Mouse (Mus musculus) heart, embryonic 10.5 days (tissue): Measurements from ENCODE around the gene Rint1. TPM values are rescaled to one million over a fixed set of nuclear protein-coding genes. Genes with fewer than 3 reads are reported as not detected.

Source experiments
- DNase-seq: peaks from one replicate; pipeline ENCODE4 v3.0.0-alpha.2; 2017; ENCODE audit warnings: low spot score
- H3K27ac ChIP-seq: fragments of 300-500 bp; sonication (generic); 2 replicates; pipeline ENCODE4 v1.5.1; 2016; ENCODE audit warnings: mild to moderate bottlenecking
- H3K27me3 ChIP-seq: fragments of 300-500 bp; sonication (generic); 2 replicates; pipeline ENCODE4 v1.6.1; 2016; ENCODE audit warnings: mild to moderate bottlenecking; ENCODE audit not compliant: poor library complexity, insufficient read depth, severe bottlenecking
- H3K36me3 ChIP-seq: fragments of 300-500 bp; sonication (generic); 2 replicates; pipeline ENCODE4 v1.6.1; 2016; ENCODE audit warnings: mild to moderate bottlenecking, moderate library complexity
- H3K4me1 ChIP-seq: fragments of 300-500 bp; sonication (generic); 2 replicates; pipeline ENCODE4 v1.6.1; 2016; ENCODE audit warnings: mild to moderate bottlenecking
- H3K4me3 ChIP-seq: fragments of 300-500 bp; sonication (generic); 2 replicates; pipeline ENCODE4 v1.5.1; 2016; ENCODE audit warnings: mild to moderate bottlenecking, moderate library complexity
- H3K9me3 ChIP-seq: fragments of 300-500 bp; sonication (generic); 2 replicates; pipeline ENCODE4 v1.6.1; 2016; ENCODE audit warnings: mild to moderate bottlenecking, moderate library complexity
- whole genome bisulfite sequencing: fragments of 180-500 bp; shearing (Covaris S2); methylation state at CpG from one replicate; pipeline ENCODE4 v1.1.7; 2016; 5-methylcytosine and 5-hydroxymethylcytosine counted together
- polyA plus RNA-seq: library from polyadenylated mRNA; unstranded; fragments of >200 nt; fragmentation: Nextera tagmentation; extraction: Ambion mirVana; gene quantifications from 2 replicates; pipeline ENCODE4 v1.2.1, GENCODE M21; 2016

Gene Rint1
- 31.6 and 33.2 TPM in 2 replicates for polyA plus RNA-seq

- DNase-seq = peak; percentile 97
- WGBS = 3% methylated on average over 47 of the region's 47 CpGs
- H3K4me3 ChIP-seq = peak within 1 kb of the TSS; percentile 99
These were observed at the start of gene Rint1 for GRCm38 (mm10) chr5:23787536-23788389. TSS of gene Rint1 (plus strand) at chr5:23787711.

GRCm38 (mm10) chr5:23743261-23743660, 44.2 kb upstream of the Rint1 start:
- H3K36me3 ChIP-seq = peaks cover 85% of the 10 kb centered on the region
- no peaks in the 10 kb centered on the region for H3K27me3 ChIP-seq
- H3K9me3 ChIP-seq = no peaks in the 10 kb centered on the region
- peaks cover 10% of the 10 kb centered on the region for H3K4me1 ChIP-seq
- WGBS = 96% methylated on average over 12 of the region's 12 CpGs
- no peak for DNase-seq
- H3K4me3 ChIP-seq = no peak overlapping the region
- H3K27ac ChIP-seq = no peak overlapping the region

More at GRCm38 (mm10) chr5:23787536-23788389, at the start of gene Rint1:
- Histone ChIP-seq H3K36me3 (peaks cover 19% of the 10 kb centered on the region), H3K4me1 (peaks cover 14% of the 10 kb centered on the region), H3K27ac (peak within 1 kb of the TSS; percentile 93), H3K27me3 (no peaks in the 10 kb centered on the region), H3K9me3 (no peaks in the 10 kb centered on the region)

- Histone ChIP-seq H3K36me3 (peaks cover 66% of the 10 kb centered on the region), H3K27me3 (no peaks in the 10 kb centered on the region), H3K27ac (no peak overlapping the region), H3K4me3 (no peak overlapping the region), H3K4me1 (no peaks in the 10 kb centered on the region), H3K9me3 (no peaks in the 10 kb centered on the region)
- DNase-seq = peak; percentile 24
- 62% methylated on average over 2 of the region's 2 CpGs for WGBS
These were observed 37.6 kb upstream of the Rint1 start for GRCm38 (mm10) chr5:23749882-23750281.

- H3K9me3 ChIP-seq = no peaks in the 10 kb centered on the region
- H3K4me1 ChIP-seq = no peaks in the 10 kb centered on the region
- H3K27me3 ChIP-seq = no peaks in the 10 kb centered on the region
- no peak overlapping the region for H3K4me3 ChIP-seq
- H3K36me3 ChIP-seq = peaks cover 75% of the 10 kb centered on the region
- H3K27ac ChIP-seq = no peak overlapping the region
- DNase-seq = no peak
- 96% methylated on average over 9 of the region's 9 CpGs for WGBS
These were observed 31.9 kb upstream of the Rint1 start for GRCm38 (mm10) chr5:23755591-23755990.

GRCm38 (mm10) chr5:23756368-23756767, 31.1 kb upstream of the Rint1 start:
- Histone ChIP-seq H3K27ac (no peak overlapping the region), H3K9me3 (no peaks in the 10 kb centered on the region), H3K4me1 (no peaks in the 10 kb centered on the region), H3K4me3 (no peak overlapping the region), H3K36me3 (peaks cover 73% of the 10 kb centered on the region), H3K27me3 (no peaks in the 10 kb centered on the region)
- WGBS = 91% methylated on average over 4 of the region's 4 CpGs
- peak; percentile 33 for DNase-seq

- 55% methylated on average over 2 of the region's 2 CpGs for WGBS
- Histone ChIP-seq H3K9me3 (no peaks in the 10 kb centered on the region), H3K27me3 (no peaks in the 10 kb centered on the region), H3K36me3 (peaks cover 75% of the 10 kb centered on the region), H3K4me3 (no peak overlapping the region), H3K4me1 (no peaks in the 10 kb centered on the region), H3K27ac (no peak overlapping the region)
- DNase-seq = peak; percentile 79
These were observed 28.9 kb upstream of the Rint1 start for GRCm38 (mm10) chr5:23758633-23759032.

GRCm38 (mm10) chr5:23762531-23762930, 25.0 kb upstream of the Rint1 start:
- Histone ChIP-seq H3K27me3 (no peaks in the 10 kb centered on the region), H3K36me3 (peaks cover 75% of the 10 kb centered on the region), H3K9me3 (no peaks in the 10 kb centered on the region), H3K4me1 (no peaks in the 10 kb centered on the region), H3K27ac (no peak overlapping the region), H3K4me3 (no peak overlapping the region)
- 92% methylated on average over 6 of the region's 6 CpGs for WGBS
- DNase-seq = no peak

- Histone ChIP-seq H3K4me1 (no peaks in the 10 kb centered on the region), H3K9me3 (no peaks in the 10 kb centered on the region), H3K36me3 (peaks cover 73% of the 10 kb centered on the region), H3K27me3 (no peaks in the 10 kb centered on the region), H3K4me3 (no peak overlapping the region), H3K27ac (no peak overlapping the region)
- no peak for DNase-seq
- 91% methylated on average over 5 of the region's 5 CpGs for WGBS
These were observed 23.0 kb upstream of the Rint1 start for GRCm38 (mm10) chr5:23764557-23764956.

GRCm38 (mm10) chr5:23771105-23771504, 16.4 kb upstream of the Rint1 start:
- Histone ChIP-seq H3K4me3 (no peak overlapping the region), H3K36me3 (peaks cover 61% of the 10 kb centered on the region), H3K27me3 (no peaks in the 10 kb centered on the region), H3K9me3 (no peaks in the 10 kb centered on the region), H3K4me1 (no peaks in the 10 kb centered on the region), H3K27ac (no peak overlapping the region)
- peak; percentile 84 for DNase-seq
- WGBS = 64% methylated on average over 8 of the region's 8 CpGs

GRCm38 (mm10) chr5:23774186-23774585, 13.3 kb upstream of the Rint1 start:
- Histone ChIP-seq H3K4me3 (no peak overlapping the region), H3K27ac (no peak overlapping the region), H3K27me3 (no peaks in the 10 kb centered on the region), H3K36me3 (peaks cover 52% of the 10 kb centered on the region), H3K9me3 (no peaks in the 10 kb centered on the region), H3K4me1 (no peaks in the 10 kb centered on the region)
- WGBS = 70% methylated on average over 6 of the region's 6 CpGs
- no peak for DNase-seq

GRCm38 (mm10) chr5:23780516-23780915, 7.0 kb upstream of the Rint1 start:
- Histone ChIP-seq H3K9me3 (no peaks in the 10 kb centered on the region), H3K27ac (no peak overlapping the region), H3K27me3 (no peaks in the 10 kb centered on the region), H3K4me1 (peaks cover 15% of the 10 kb centered on the region), H3K4me3 (no peak overlapping the region), H3K36me3 (peaks cover 22% of the 10 kb centered on the region)
- 82% methylated on average over 4 of the region's 4 CpGs for WGBS
- DNase-seq = no peak

GRCm38 (mm10) chr5:23781172-23781571, 6.3 kb upstream of the Rint1 start:
- no peak overlapping the region for H3K4me3 ChIP-seq
- H3K9me3 ChIP-seq = no peaks in the 10 kb centered on the region
- 62% methylated on average over 4 of the region's 4 CpGs for WGBS
- H3K27ac ChIP-seq = no peak overlapping the region
- peaks cover 16% of the 10 kb centered on the region for H3K36me3 ChIP-seq
- no peaks in the 10 kb centered on the region for H3K27me3 ChIP-seq
- H3K4me1 ChIP-seq = peaks cover 15% of the 10 kb centered on the region
- no peak for DNase-seq

GRCm38 (mm10) chr5:23782051-23782810, 5.3 kb upstream of the Rint1 start:
- peaks cover 10% of the 10 kb centered on the region for H3K36me3 ChIP-seq
- H3K4me1 ChIP-seq = peaks cover 16% of the 10 kb centered on the region
- H3K4me3 ChIP-seq = peak overlapping the region; percentile 93
- H3K27me3 ChIP-seq = no peaks in the 10 kb centered on the region
- no peak for DNase-seq
- 0 out of 2 replicates have a peak overlapping the region, but pooled peaks have one; percentile 92 for H3K27ac ChIP-seq
- no peaks in the 10 kb centered on the region for H3K9me3 ChIP-seq
- 45% methylated on average over 8 of the region's 8 CpGs for WGBS
